Mouse (Mus musculus) heart, embryonic 13.5 days (tissue): ENCODE data around the gene Myh4. TPM values are rescaled to one million over a fixed set of nuclear protein-coding genes. Genes with fewer than 3 reads are reported as not detected.

ENCODE experiments used
- ATAC-seq: fragments of 200-750 bp; cut with Nextera tagmentation; 2 replicates; pipeline ENCODE4 v1.8.0; 2017; ENCODE audit warnings: moderate TSS enrichment; ENCODE audit not compliant: insufficient number of reproducible peaks, low FRiP score, low TSS enrichment; ENCODE audit errors: extremely low read depth
- H3K27ac ChIP-seq: fragments of 300-500 bp; sonication (generic); replicated peaks from 2 replicates; pipeline ENCODE4 v1.5.1; 2015; ENCODE audit warnings: moderate library complexity, mild to moderate bottlenecking, inconsistent platforms
- H3K27me3 ChIP-seq: fragments of 300-500 bp; sonication (generic); replicated peaks from 2 replicates; pipeline ENCODE4 v1.6.1; 2015; ENCODE audit warnings: mild to moderate bottlenecking, inconsistent platforms
- H3K36me3 ChIP-seq: fragments of 300-500 bp; sonication (generic); 2 replicates; pipeline ENCODE4 v1.6.1; 2015; ENCODE audit warnings: mild to moderate bottlenecking, inconsistent platforms
- H3K4me1 ChIP-seq: fragments of 300-500 bp; sonication (generic); 2 replicates; pipeline ENCODE4 v1.6.1; 2015; ENCODE audit warnings: inconsistent platforms
- H3K4me2 ChIP-seq: fragments of 300-500 bp; sonication (generic); 2 replicates; pipeline ENCODE4 v1.6.1; 2015; ENCODE audit warnings: inconsistent platforms, mild to moderate bottlenecking, moderate library complexity
- H3K4me3 ChIP-seq: fragments of 300-500 bp; sonication (generic); 2 replicates; pipeline ENCODE4 v1.5.1; 2015; ENCODE audit warnings: moderate library complexity, mild to moderate bottlenecking, inconsistent platforms
- H3K9ac ChIP-seq: fragments of 300-500 bp; sonication (generic); 2 replicates; pipeline ENCODE4 v1.6.1; 2015; ENCODE audit warnings: inconsistent platforms, mild to moderate bottlenecking, moderate library complexity
- H3K9me3 ChIP-seq: fragments of 300-500 bp; sonication (generic); 2 replicates; pipeline ENCODE4 v1.6.1; 2016; ENCODE audit warnings: inconsistent platforms
- WGBS: fragments of 180-500 bp; shearing (Covaris S2); methylation state at CpG from one replicate; pipeline ENCODE4 v1.1.7; 2015; ENCODE audit warnings: mixed read lengths; 5-methylcytosine and 5-hydroxymethylcytosine counted together
- polyA plus RNA-seq: library from polyadenylated mRNA; unstranded; fragments of >200 nt; fragmentation: Nextera tagmentation; extraction: Ambion mirVana; gene quantifications from 2 replicates; pipeline ENCODE4 v1.2.1, GENCODE M21; 2015

Myh4 gene
- polyA plus RNA-seq, 1 experiment from 2014 or later: not detected

DNA sequence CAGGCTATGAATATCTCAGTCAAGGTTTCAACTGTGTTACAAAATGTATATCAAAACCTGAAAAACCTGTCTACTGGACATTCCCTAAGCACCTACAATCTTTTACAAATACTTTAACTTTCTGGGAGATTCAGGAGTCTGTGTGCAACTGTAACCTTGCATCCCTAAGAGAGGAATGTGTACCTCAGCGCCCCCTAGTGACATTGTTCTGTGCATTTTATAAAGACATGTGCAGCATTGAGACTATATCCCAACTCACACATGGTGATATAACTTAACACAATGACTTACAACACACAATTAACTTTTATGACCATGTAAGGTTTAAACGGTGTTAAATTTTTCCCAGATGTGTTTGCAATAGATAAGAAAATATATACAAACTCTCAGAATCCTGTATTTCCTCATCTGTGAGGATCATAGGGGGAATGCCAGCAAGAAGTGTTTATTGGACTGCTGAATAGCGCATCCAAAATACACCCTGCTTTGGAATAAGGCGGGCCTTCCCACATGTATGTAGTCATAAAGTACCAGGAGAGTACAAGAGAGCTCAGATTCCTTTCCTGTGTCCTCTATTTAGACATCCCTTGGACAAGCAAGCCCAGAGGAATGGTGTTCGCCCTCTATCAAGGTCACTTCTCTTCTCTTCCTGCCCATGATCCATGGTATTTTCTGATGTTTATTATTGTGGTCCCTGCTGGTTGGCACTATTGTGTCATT, 2.0 kb upstream of the Myh4 start:
- WGBS: 56% methylated on average over 5 of the region's 5 CpGs

DNA sequence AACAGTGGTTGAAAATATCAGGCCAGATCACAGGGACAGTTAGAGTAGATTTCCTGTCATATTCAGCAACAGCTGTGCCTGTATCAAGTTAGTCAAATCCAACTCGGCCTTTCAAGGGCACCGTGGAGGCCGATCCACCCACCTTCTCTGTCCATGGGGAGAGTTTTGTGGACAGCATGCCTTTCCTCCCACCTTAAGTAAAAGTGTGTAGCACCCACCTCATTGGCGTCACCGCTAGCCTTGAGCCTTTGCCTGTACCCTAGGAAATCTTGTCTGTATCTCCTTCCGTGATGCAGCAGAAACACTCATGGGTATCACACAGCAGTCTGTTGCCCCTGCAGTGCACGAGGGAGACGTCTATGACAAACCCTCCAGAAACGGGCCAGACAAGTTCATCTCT, 1.0 kb upstream of the Myh4 start:
- Histone ChIP-seq H3K27ac (no peak overlapping the region), H3K4me1 (no peaks in the 10 kb centered on the region), H3K9me3 (no peaks in the 10 kb centered on the region), H3K4me3 (no peak overlapping the region), H3K9ac (no peak overlapping the region), H3K36me3 (no peaks in the 10 kb centered on the region), H3K4me2 (no peak overlapping the region), H3K27me3 (no peaks in the 10 kb centered on the region)
- WGBS: 79% methylated on average over 9 of the region's 9 CpGs
- no peak for ATAC-seq

More for the DNA sequence above, 2.0 kb upstream of the Myh4 start:
- no peak for ATAC-seq
- no peak overlapping the region for H3K9ac ChIP-seq
- no peaks in the 10 kb centered on the region for H3K9me3 ChIP-seq
- H3K4me1 ChIP-seq: no peaks in the 10 kb centered on the region
- H3K27ac ChIP-seq: no peak overlapping the region
- no peak overlapping the region for H3K4me2 ChIP-seq
- no peaks in the 10 kb centered on the region for H3K27me3 ChIP-seq
- H3K4me3 ChIP-seq: no peak overlapping the region
- H3K36me3 ChIP-seq: no peaks in the 10 kb centered on the region

DNA sequence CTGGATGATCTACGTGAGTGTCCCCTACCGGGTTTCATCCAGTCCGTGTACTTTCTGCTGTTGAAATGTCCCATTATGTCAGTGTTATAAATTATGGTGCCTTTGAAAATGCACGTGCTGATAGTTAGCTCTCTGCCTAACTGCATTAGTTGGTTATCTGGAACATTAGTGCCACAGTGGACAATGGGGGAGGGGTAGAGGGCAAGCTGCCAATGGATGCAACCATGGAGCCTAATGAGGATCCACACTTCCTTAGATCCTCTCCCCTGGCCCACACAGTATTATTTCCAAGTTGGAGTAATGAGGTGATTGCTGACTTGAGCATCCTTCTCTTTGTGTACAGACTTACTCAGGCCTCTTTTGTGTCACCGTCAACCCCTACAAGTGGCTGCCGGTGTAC, 3.2 kb downstream of the Myh4 start:
- WGBS: 74% methylated on average over 6 of the region's 6 CpGs
- H3K9ac ChIP-seq: no peak overlapping the region

DNA sequence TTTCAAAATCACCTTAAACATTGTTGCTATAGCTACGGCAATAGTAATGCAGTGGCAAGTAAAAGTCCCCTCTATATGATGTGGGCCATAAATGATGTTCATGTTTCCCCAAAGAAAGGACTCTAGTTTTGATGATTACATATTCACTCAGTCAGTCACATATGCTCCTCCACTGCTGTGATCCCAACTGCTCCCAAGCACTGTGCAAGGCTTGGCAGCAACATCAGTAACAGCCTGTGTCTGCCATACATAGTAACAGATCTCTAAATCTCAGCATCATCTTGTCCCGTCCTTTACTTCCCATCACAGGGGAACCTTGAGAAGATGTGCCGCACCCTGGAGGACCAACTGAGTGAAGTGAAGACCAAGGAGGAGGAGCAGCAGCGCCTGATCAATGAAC, 15.9 kb downstream of the Myh4 start:
- Histone ChIP-seq H3K9ac (no peak overlapping the region), H3K27ac (no peak overlapping the region), H3K4me1 (no peaks in the 10 kb centered on the region), H3K36me3 (no peaks in the 10 kb centered on the region), H3K9me3 (no peaks in the 10 kb centered on the region), H3K27me3 (peaks cover 5% of the 10 kb centered on the region; the same call in 1 of the 2 replicates), H3K4me3 (no peak overlapping the region), H3K4me2 (no peak overlapping the region)
- no peak for ATAC-seq
- WGBS: 74% methylated on average over 4 of the region's 4 CpGs

More for the DNA sequence above, 3.2 kb downstream of the Myh4 start:
- no peak for ATAC-seq
- H3K4me2 ChIP-seq: no peak overlapping the region
- H3K9me3 ChIP-seq: no peaks in the 10 kb centered on the region
- H3K4me1 ChIP-seq: no peaks in the 10 kb centered on the region
- H3K36me3 ChIP-seq: no peaks in the 10 kb centered on the region
- no peaks in the 10 kb centered on the region for H3K27me3 ChIP-seq
- no peak overlapping the region for H3K27ac ChIP-seq
- H3K4me3 ChIP-seq: no peak overlapping the region

DNA sequence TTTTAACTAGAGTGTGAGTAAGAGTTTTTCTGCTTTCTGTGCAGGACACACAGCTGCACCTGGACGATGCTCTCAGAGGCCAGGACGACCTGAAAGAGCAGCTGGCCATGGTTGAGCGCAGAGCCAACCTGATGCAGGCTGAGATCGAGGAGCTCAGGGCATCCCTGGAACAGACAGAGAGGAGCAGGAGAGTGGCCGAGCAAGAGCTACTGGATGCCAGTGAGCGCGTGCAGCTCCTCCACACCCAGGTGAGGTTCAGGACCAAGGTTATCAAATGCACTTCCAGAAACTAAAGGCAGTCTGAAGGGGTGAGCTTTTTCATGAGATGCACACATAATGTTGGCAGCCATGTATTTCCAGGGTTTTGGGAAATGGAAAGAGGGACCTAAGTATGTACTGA, 19.2 kb downstream of the Myh4 start:
- Histone ChIP-seq H3K4me3 (no peak overlapping the region), H3K4me1 (no peaks in the 10 kb centered on the region), H3K27ac (no peak overlapping the region), H3K9me3 (no peaks in the 10 kb centered on the region), H3K36me3 (no peaks in the 10 kb centered on the region), H3K27me3 (peaks cover 5% of the 10 kb centered on the region; the same call in 1 of the 2 replicates), H3K9ac (no peak overlapping the region), H3K4me2 (no peak overlapping the region)
- WGBS: 77% methylated on average over 7 of the region's 7 CpGs
- ATAC-seq: no peak

DNA sequence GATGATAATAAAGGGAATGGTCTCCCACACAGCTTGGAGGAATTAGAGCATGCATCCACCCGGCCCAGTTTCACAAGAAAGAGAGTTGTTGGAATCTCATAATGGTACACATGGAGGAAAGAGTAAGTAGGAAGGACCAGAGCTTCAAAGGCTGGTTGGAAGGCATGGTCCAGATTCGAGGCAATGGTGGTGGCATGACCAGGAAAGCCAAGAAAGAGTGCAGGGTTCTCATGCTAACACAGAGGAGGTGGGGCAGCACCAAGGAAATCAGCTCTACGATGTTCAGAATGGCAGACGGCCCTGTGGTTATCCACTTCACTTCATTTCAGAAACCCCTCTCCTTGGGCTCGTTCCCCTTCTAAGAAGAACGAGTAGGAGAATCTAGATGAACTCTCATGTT, 23.1 kb downstream of the Myh4 start:
- Histone ChIP-seq H3K27me3 (no peaks in the 10 kb centered on the region), H3K4me2 (no peak overlapping the region), H3K9me3 (no peaks in the 10 kb centered on the region), H3K4me1 (no peaks in the 10 kb centered on the region), H3K36me3 (no peaks in the 10 kb centered on the region), H3K9ac (no peak overlapping the region), H3K4me3 (no peak overlapping the region), H3K27ac (no peak overlapping the region)
- WGBS: 65% methylated on average over 6 of the region's 6 CpGs
- no peak for ATAC-seq

DNA sequence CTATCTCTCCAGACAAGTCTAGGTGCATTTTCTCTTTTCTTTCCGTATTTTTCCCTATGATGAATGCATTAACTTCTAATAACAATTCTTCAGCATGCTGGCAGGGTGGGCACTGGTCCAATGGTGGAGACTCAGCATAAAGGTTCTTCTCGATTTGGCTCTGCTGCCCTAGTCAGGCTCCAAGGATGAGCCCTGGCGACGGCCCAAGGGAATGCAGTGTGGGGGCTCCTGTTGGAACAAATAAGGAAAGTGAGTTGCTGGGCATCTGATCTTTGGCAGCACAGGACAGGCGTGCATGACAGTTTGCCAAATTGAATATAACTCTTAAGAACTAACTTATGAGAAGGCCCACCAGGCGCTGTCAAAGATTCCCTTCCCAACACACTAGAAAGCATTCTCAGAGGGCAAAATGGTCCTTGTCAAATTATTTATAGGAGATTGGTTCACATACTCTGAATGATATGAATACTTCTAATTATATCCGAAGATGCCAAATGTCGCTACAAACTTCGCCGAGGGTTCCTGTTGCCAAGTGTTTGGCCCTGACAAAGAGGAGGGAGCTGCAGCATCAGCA, 38.9 kb downstream of the Myh4 start, which contains the start of gene Myh8:
Gene Myh8 (plus strand): TSS at position 524 of the 574 bp plus-strand sequence.
- no peak within 1 kb of the TSS for H3K4me2 ChIP-seq
- H3K27ac ChIP-seq: no peak within 1 kb of the TSS
- H3K4me3 ChIP-seq: no peak within 1 kb of the TSS
- H3K4me1 ChIP-seq: peaks cover 7% of the 10 kb centered on the region; the same call in 1 of the 2 replicates
- no peaks in the 10 kb centered on the region for H3K36me3 ChIP-seq
- WGBS: 70% methylated on average over 10 of the region's 10 CpGs
- H3K9me3 ChIP-seq: no peaks in the 10 kb centered on the region
- no peak for ATAC-seq
- no peak within 1 kb of the TSS for H3K9ac ChIP-seq
- no peaks in the 10 kb centered on the region for H3K27me3 ChIP-seq

DNA sequence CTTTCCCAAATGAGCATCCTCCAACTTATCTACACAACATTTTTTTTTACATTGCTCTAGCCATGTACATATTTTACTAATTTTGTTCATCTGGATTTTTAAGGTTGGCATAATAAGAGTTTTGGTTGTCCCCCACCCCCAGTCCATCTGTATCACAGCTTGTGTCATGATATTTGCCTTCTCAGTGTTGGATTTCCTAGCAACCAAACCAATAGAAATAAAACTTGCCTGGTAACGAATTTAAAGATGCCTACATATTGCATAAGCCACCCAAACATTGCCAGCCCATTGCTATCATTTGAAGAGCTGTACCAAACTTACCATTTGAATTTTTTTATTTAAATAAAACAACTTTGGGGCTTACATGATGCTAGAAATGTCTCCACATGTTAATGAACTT, 55.6 kb downstream of the Myh4 start:
- Histone ChIP-seq H3K36me3 (no peaks in the 10 kb centered on the region), H3K9ac (no peak overlapping the region), H3K4me1 (no peaks in the 10 kb centered on the region), H3K27ac (no peak overlapping the region), H3K27me3 (no peaks in the 10 kb centered on the region), H3K4me2 (no peak overlapping the region), H3K4me3 (no peak overlapping the region), H3K9me3 (peaks cover 10% of the 10 kb centered on the region; the same call in 1 of the 2 replicates)
- no peak for ATAC-seq
- 68% methylated on average over 1 of the region's 1 CpGs for WGBS

Other genes starting within 250 kb of the Myh4 start
- 1.5 and 2.7 TPM in 2 replicates for gene Tmem220, start 212.9 kb upstream of the Myh4 start, polyA plus RNA-seq
- gene Adprm, start 185.4 kb upstream of the Myh4 start, polyA plus RNA-seq: 16.0 and 19.4 TPM in 2 replicates
- 18.8 and 21.5 TPM in 2 replicates for gene Sco1, start 185.4 kb upstream of the Myh4 start, polyA plus RNA-seq
- 0.75 and 1.6 TPM in 2 replicates for gene Myh3, start 159.7 kb upstream of the Myh4 start, polyA plus RNA-seq
- not detected in 2 replicates for gene Myh2, start 67.0 kb upstream of the Myh4 start, polyA plus RNA-seq
- gene Myh1, start 38.0 kb upstream of the Myh4 start, polyA plus RNA-seq: 0.12 and 0.13 TPM in 2 replicates
- gene Myh8, start 39.1 kb downstream of the Myh4 start, polyA plus RNA-seq: 0.47 and 0.55 TPM in 2 replicates
- gene Myh13, start 83.6 kb downstream of the Myh4 start, polyA plus RNA-seq: 0.03 TPM in 1 of 2 replicates, not detected in the other
- gene Gas7, start 217.4 kb downstream of the Myh4 start, polyA plus RNA-seq: 8.4 and 9.0 TPM in 2 replicates